Mouse (Mus musculus): Measurements from ENCODE around the gene Prc1. TPM values are rescaled to one million over a fixed set of nuclear protein-coding genes. Genes with fewer than 3 reads are reported as not detected.

Prc1 gene
- polyA plus RNA-seq, 1 experiment from 2014 or later, result 121 TPM

- no peaks in the 10 kb centered on the region for H3K9me3 ChIP-seq
- H3K27ac ChIP-seq, result no peak overlapping the region
- no peak overlapping the region for H3K4me3 ChIP-seq
- peaks cover 45% of the 10 kb centered on the region for H3K4me1 ChIP-seq
- peaks cover 17% of the 10 kb centered on the region for H3K36me3 ChIP-seq
- no peaks in the 10 kb centered on the region for H3K27me3 ChIP-seq (replicated peaks)
- 74% methylated on average over 7 of the region's 7 CpGs for WGBS
- H3K9ac ChIP-seq, result no peak overlapping the region
- no peak overlapping the region for H3K4me2 ChIP-seq (replicated peaks)
- ATAC-seq (ENCODE audit: low FRiP score, low read depth), result no peak
These were observed 47.5 kb downstream of the Prc1 start for GRCm38 (mm10) chr7:80341793-80342192.

- H3K36me3 ChIP-seq, result peaks cover 8% of the 10 kb centered on the region
These were observed 48.6 kb downstream of the Prc1 start, which contains the start of gene Hddc3 for GRCm38 (mm10) chr7:80342858-80343257. TSS of gene Hddc3 (plus strand) at chr7:80343104.

GRCm38 (mm10) chr7:80343270-80344018 lies 49.2 kb downstream of the Prc1 start:
- Histone ChIP-seq H3K4me2 (replicated peaks) (peak overlapping the region; percentile 78), H3K27me3 (replicated peaks) (no peaks in the 10 kb centered on the region), H3K4me1 (peaks cover 51% of the 10 kb centered on the region), H3K4me3 (peak overlapping the region; percentile 50), H3K27ac (peak overlapping the region; percentile 38; the same call in 1 of the 2 replicates), H3K9me3 (no peaks in the 10 kb centered on the region), H3K9ac (peak overlapping the region; percentile 68), H3K36me3 (peaks cover 8% of the 10 kb centered on the region)
- 0 out of 2 replicates have a peak, but pooled peaks have one; percentile 4 for ATAC-seq (ENCODE audit: low FRiP score, low read depth)
- 28% methylated on average over 19 of the region's 19 CpGs for WGBS

More at GRCm38 (mm10) chr7:80342858-80343257, 48.6 kb downstream of the Prc1 start, which contains the start of gene Hddc3:
- peak within 1 kb of the TSS; percentile 50 for H3K4me3 ChIP-seq
- H3K27me3 ChIP-seq (replicated peaks), result no peaks in the 10 kb centered on the region
- 2% methylated on average over 25 of the region's 25 CpGs for WGBS
- 0 out of 2 replicates have a peak, but pooled peaks have one; percentile 4 for ATAC-seq (ENCODE audit: low FRiP score, low read depth)
- H3K9me3 ChIP-seq, result no peaks in the 10 kb centered on the region
- H3K4me2 ChIP-seq (replicated peaks), result peak within 1 kb of the TSS; percentile 78
- peaks cover 52% of the 10 kb centered on the region for H3K4me1 ChIP-seq
- peak within 1 kb of the TSS; percentile 68 for H3K9ac ChIP-seq
- peak within 1 kb of the TSS; percentile 38; the same call in 1 of the 2 replicates for H3K27ac ChIP-seq

DNA sequence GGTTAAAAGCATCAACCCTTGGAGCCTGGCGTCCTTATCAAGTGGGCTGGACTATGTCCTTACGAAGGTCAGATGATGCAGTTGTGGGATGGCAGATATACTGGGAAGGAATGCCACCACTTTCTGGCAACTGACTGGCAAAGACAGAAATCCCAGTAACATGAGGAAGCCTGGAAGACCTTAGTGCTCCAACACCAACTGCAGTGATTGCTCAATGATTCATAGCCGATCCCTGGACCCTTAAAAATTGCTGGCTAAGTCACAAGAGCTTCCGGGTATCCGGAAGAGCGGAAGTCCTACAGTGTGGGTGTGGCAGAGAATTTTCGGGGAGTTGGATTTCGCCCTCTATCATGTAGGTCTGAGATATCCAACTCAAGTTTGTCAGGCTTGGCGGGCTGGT lies 51.9 kb downstream of the Prc1 start:
- no peaks in the 10 kb centered on the region for H3K27me3 ChIP-seq (replicated peaks)
- peaks cover 21% of the 10 kb centered on the region for H3K36me3 ChIP-seq
- no peaks in the 10 kb centered on the region for H3K9me3 ChIP-seq
- ATAC-seq (ENCODE audit: low FRiP score, low read depth), result no peak
- H3K4me3 ChIP-seq, result no peak overlapping the region
- H3K4me2 ChIP-seq (replicated peaks), result no peak overlapping the region
- no peak overlapping the region for H3K27ac ChIP-seq
- H3K4me1 ChIP-seq, result peaks cover 33% of the 10 kb centered on the region
- WGBS, result 97% methylated on average over 9 of the region's 9 CpGs
- no peak overlapping the region for H3K9ac ChIP-seq

- ATAC-seq (ENCODE audit: low FRiP score, low read depth), result no peak
- Histone ChIP-seq H3K9me3 (no peaks in the 10 kb centered on the region), H3K4me1 (peaks cover 28% of the 10 kb centered on the region), H3K27ac (no peak overlapping the region), H3K27me3 (replicated peaks) (no peaks in the 10 kb centered on the region), H3K4me3 (no peak overlapping the region), H3K36me3 (peaks cover 26% of the 10 kb centered on the region), H3K4me2 (replicated peaks) (no peak overlapping the region), H3K9ac (no peak overlapping the region)
- WGBS, result 89% methylated on average over 5 of the region's 5 CpGs
These were observed 52.6 kb downstream of the Prc1 start for GRCm38 (mm10) chr7:80346830-80347229.

- no peak overlapping the region for H3K9ac ChIP-seq
- no peaks in the 10 kb centered on the region for H3K9me3 ChIP-seq
- no peak for ATAC-seq (ENCODE audit: low FRiP score, low read depth)
- H3K27me3 ChIP-seq (replicated peaks), result no peaks in the 10 kb centered on the region
- 0 out of 2 replicates have a peak overlapping the region, but pooled peaks have one; percentile 1 for H3K4me2 ChIP-seq (replicated peaks)
- 64% methylated on average over 13 of the region's 13 CpGs for WGBS
- peak overlapping the region; percentile 1; the same call in 1 of the 2 replicates for H3K27ac ChIP-seq
- peaks cover 35% of the 10 kb centered on the region for H3K36me3 ChIP-seq
- no peak overlapping the region for H3K4me3 ChIP-seq
- H3K4me1 ChIP-seq, result peaks cover 20% of the 10 kb centered on the region
These were observed 53.7 kb downstream of the Prc1 start for GRCm38 (mm10) chr7:80347670-80348586.

GRCm38 (mm10) chr7:80350808-80351207 lies 56.6 kb downstream of the Prc1 start:
- Histone ChIP-seq H3K27ac (no peak overlapping the region), H3K36me3 (peaks cover 50% of the 10 kb centered on the region), H3K9ac (no peak overlapping the region), H3K27me3 (replicated peaks) (no peaks in the 10 kb centered on the region), H3K4me1 (peaks cover 13% of the 10 kb centered on the region), H3K4me3 (no peak overlapping the region), H3K9me3 (no peaks in the 10 kb centered on the region), H3K4me2 (replicated peaks) (no peak overlapping the region)
- WGBS, result 85% methylated on average over 2 of the region's 2 CpGs
- ATAC-seq (ENCODE audit: low FRiP score, low read depth), result no peak

- peaks cover 67% of the 10 kb centered on the region for H3K36me3 ChIP-seq
- H3K9ac ChIP-seq, result no peak overlapping the region
These were observed 58.7 kb downstream of the Prc1 start for GRCm38 (mm10) chr7:80352920-80353319.

GRCm38 (mm10) chr7:80356351-80356750 lies 62.1 kb downstream of the Prc1 start:
- Histone ChIP-seq H3K27me3 (replicated peaks) (no peaks in the 10 kb centered on the region), H3K9ac (no peak overlapping the region), H3K27ac (no peak overlapping the region), H3K4me2 (replicated peaks) (no peak overlapping the region), H3K4me1 (peaks cover 16% of the 10 kb centered on the region), H3K4me3 (no peak overlapping the region), H3K9me3 (no peaks in the 10 kb centered on the region), H3K36me3 (peaks cover 85% of the 10 kb centered on the region)
- no peak for ATAC-seq (ENCODE audit: low FRiP score, low read depth)
- WGBS, result 90% methylated on average over 13 of the region's 13 CpGs

More at GRCm38 (mm10) chr7:80352920-80353319, 58.7 kb downstream of the Prc1 start:
- 93% methylated on average over 8 of the region's 8 CpGs for WGBS
- Histone ChIP-seq H3K4me1 (peaks cover 18% of the 10 kb centered on the region), H3K4me2 (replicated peaks) (no peak overlapping the region), H3K4me3 (no peak overlapping the region), H3K27me3 (replicated peaks) (no peaks in the 10 kb centered on the region), H3K27ac (no peak overlapping the region), H3K9me3 (no peaks in the 10 kb centered on the region)
- ATAC-seq (ENCODE audit: low FRiP score, low read depth), result no peak

- peaks cover 88% of the 10 kb centered on the region for H3K36me3 ChIP-seq
These were observed 62.9 kb downstream of the Prc1 start for GRCm38 (mm10) chr7:80357156-80357555.

GRCm38 (mm10) chr7:80358039-80358438 lies 63.8 kb downstream of the Prc1 start:
- H3K27ac ChIP-seq, result no peak overlapping the region
- WGBS, result 61% methylated on average over 4 of the region's 4 CpGs
- ATAC-seq (ENCODE audit: low FRiP score, low read depth), result no peak

More at GRCm38 (mm10) chr7:80357156-80357555, 62.9 kb downstream of the Prc1 start:
- peaks cover 16% of the 10 kb centered on the region for H3K4me1 ChIP-seq
- ATAC-seq (ENCODE audit: low FRiP score, low read depth), result peak; percentile 63; the same call in 1 of the 2 replicates
- H3K4me3 ChIP-seq, result no peak overlapping the region
- 0 out of 2 replicates have a peak overlapping the region, but pooled peaks have one; percentile 8 for H3K9ac ChIP-seq
- H3K27ac ChIP-seq, result no peak overlapping the region
- H3K27me3 ChIP-seq (replicated peaks), result no peaks in the 10 kb centered on the region
- 27% methylated on average over 8 of the region's 8 CpGs for WGBS
- H3K9me3 ChIP-seq, result no peaks in the 10 kb centered on the region
- peak overlapping the region; percentile 9; the same call in 1 of the 2 replicates for H3K4me2 ChIP-seq (replicated peaks)

GRCm38 (mm10) chr7:80360435-80360834 lies 66.2 kb downstream of the Prc1 start:
- no peak overlapping the region for H3K4me3 ChIP-seq
- peaks cover 91% of the 10 kb centered on the region for H3K36me3 ChIP-seq
- H3K4me2 ChIP-seq (replicated peaks), result no peak overlapping the region
- H3K9me3 ChIP-seq, result no peaks in the 10 kb centered on the region
- H3K4me1 ChIP-seq, result peaks cover 16% of the 10 kb centered on the region
- H3K27me3 ChIP-seq (replicated peaks), result no peaks in the 10 kb centered on the region
- H3K9ac ChIP-seq, result no peak overlapping the region
- WGBS, result 81% methylated on average over 3 of the region's 3 CpGs
- ATAC-seq (ENCODE audit: low FRiP score, low read depth), result no peak
- H3K27ac ChIP-seq, result no peak overlapping the region

More at GRCm38 (mm10) chr7:80358039-80358438, 63.8 kb downstream of the Prc1 start:
- peaks cover 88% of the 10 kb centered on the region for H3K36me3 ChIP-seq
- H3K9me3 ChIP-seq, result no peaks in the 10 kb centered on the region
- no peak overlapping the region for H3K4me3 ChIP-seq
- no peak overlapping the region for H3K9ac ChIP-seq
- H3K4me2 ChIP-seq (replicated peaks), result no peak overlapping the region
- peaks cover 16% of the 10 kb centered on the region for H3K4me1 ChIP-seq
- no peaks in the 10 kb centered on the region for H3K27me3 ChIP-seq (replicated peaks)

Measured in neural tube, embryonic 12.5 days (tissue).